17 mouse cellular contexts compared by ENCODE assay signal in the genomic region with DNA sequence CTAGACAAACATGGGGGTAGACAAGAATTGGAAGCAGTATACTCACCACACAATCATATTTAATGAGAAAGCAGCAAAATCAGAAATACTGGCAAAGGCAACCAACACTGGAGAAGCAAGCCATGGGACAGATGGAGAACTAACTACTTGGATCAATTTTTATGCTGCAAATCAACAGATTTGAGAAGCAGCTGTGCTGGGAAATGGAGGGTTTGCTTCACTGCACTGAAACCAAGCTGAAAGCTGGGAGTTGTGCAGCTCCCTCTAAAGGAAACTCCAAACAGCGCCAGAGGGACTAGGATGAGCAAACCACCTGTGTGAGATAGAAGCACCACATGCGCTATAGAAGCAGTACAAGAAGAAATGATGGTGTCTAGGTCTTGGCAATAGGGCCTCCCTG.
A peak's percentile ranks its signal among the peaks of the same experiment; 100 is the strongest.
DNase-seq lines count a peak whose midpoint lies in the region; ATAC-seq and TF ChIP-seq lines count a peak whose summit lies in the region.
"Had no signal": no experiment of that assay in that cellular context is flagged by ENCODE, and none has a peak within 500 bp of the region (broad histone marks: within the 10 kb centered on the region; RNA-seq: fewer than 3 reads in every experiment).

No protein-coding gene starts in this region.

- H3K27me3 ChIP-seq in forebrain, postnatal 0 days (ENCODE audit: insufficient read depth, low read length): no peaks in the 10 kb centered on the region
- H3K27me3 ChIP-seq in lung, postnatal 0 days (replicated peaks; ENCODE audit: insufficient read depth, low read length): no peaks in the 10 kb centered on the region
- H3K27me3 ChIP-seq: midbrain, embryonic 13.5 days had no signal

- no peak for TF ChIP-seq EP300 in lung, postnatal 0 days (IDR thresholded peaks at IDR 0.05)

- intact Hi-C loops in left cerebral cortex, postnatal 14 days (cut with DNase I): no loop called here
- intact Hi-C loops in gastrocnemius, postnatal 14 days (cut with DNase I; ENCODE audit: low total_unique reads): no loop called here

- no peak overlapping the region for H3K4me3 ChIP-seq in forebrain, postnatal 0 days (ENCODE audit: low read depth, low read length)
- no peak overlapping the region for H3K4me3 ChIP-seq in lung, postnatal 0 days (ENCODE audit: low read depth, low read length)
- H3K4me3 ChIP-seq: erythroblast, embryonic 14.5 days; gastrocnemius, adult 2 months; limb, embryonic 10.5 days; midbrain, embryonic 13.5 days had no signal

- no peaks in the 10 kb centered on the region for H3K4me1 ChIP-seq in forebrain, postnatal 0 days (ENCODE audit: insufficient read depth)
- no peaks in the 10 kb centered on the region for H3K4me1 ChIP-seq in lung, postnatal 0 days (ENCODE audit: insufficient read depth, low read depth, low read length)
- H3K4me1 ChIP-seq: limb, embryonic 10.5 days; midbrain, embryonic 13.5 days had no signal

- H3K9me3 ChIP-seq in forebrain, postnatal 0 days (ENCODE audit: low read length): no peaks in the 10 kb centered on the region
- H3K9me3 ChIP-seq in lung, postnatal 0 days (ENCODE audit: low read length): no peaks in the 10 kb centered on the region
- H3K9me3 ChIP-seq: limb, embryonic 10.5 days; midbrain, embryonic 13.5 days had no signal

- WGBS in forebrain, postnatal 0 days: 55% methylated on average over 2 of the region's 2 CpGs
- WGBS in lung, postnatal 0 days: 56% methylated on average over 2 of the region's 2 CpGs

- H3K27ac ChIP-seq in forebrain, postnatal 0 days (ENCODE audit: low read depth, low read length): no peak overlapping the region
- no peak overlapping the region for H3K27ac ChIP-seq in lung, postnatal 0 days (ENCODE audit: low read length)
- H3K27ac ChIP-seq: gastrocnemius, adult 2 months; kidney, postnatal 0 days; limb, embryonic 10.5 days; liver, embryonic 14.5 days; midbrain, embryonic 13.5 days had no signal

- DNase-seq in left cerebral cortex, postnatal 14 days (ENCODE audit: low spot score in 2 of 2): peak; percentile 3
- no peak for DNase-seq in left cerebral cortex, adult 8-10 months (ENCODE audit: low spot score in 2 of 2)
- DNase-seq in brain, adult 2 months (ENCODE audit: low read depth, low spot score): peak; percentile 70
- DNase-seq in forebrain, postnatal 0 days: peak; percentile 85
- peak; percentile 47 to 54 for DNase-seq in layer of hippocampus, postnatal 36 days
- DNase-seq in gastrocnemius, postnatal 14 days: no peak
- no peak for DNase-seq in lung, postnatal 0 days (ENCODE audit: low spot score)
- DNase-seq: cerebellum, adult 2 months; embryo, embryonic 11 days; gastrocnemius, adult 2 months had no signal

- no peak overlapping the region for H3K4me2 ChIP-seq in forebrain, postnatal 0 days (ENCODE audit: low read depth)
- H3K4me2 ChIP-seq in lung, postnatal 0 days (replicated peaks; ENCODE audit: low read depth, low read length): no peak overlapping the region
- H3K4me2 ChIP-seq: heart, embryonic 11.5 days; midbrain, embryonic 13.5 days had no signal

- H3K9ac ChIP-seq in forebrain, postnatal 0 days: no peak overlapping the region
- no peak overlapping the region for H3K9ac ChIP-seq in lung, postnatal 0 days (replicated peaks; ENCODE audit: low read depth)
- H3K9ac ChIP-seq: liver, embryonic 14.5 days; midbrain, embryonic 13.5 days had no signal

- H3K36me3 ChIP-seq in forebrain, postnatal 0 days (ENCODE audit: insufficient read depth): no peaks in the 10 kb centered on the region
- no peaks in the 10 kb centered on the region for H3K36me3 ChIP-seq in lung, postnatal 0 days (ENCODE audit: insufficient read depth, low read length)
- H3K36me3 ChIP-seq: limb, embryonic 10.5 days; midbrain, embryonic 13.5 days had no signal

- TF ChIP-seq CTCF in forebrain, postnatal 0 days (IDR thresholded peaks at IDR 0.05; ENCODE audit: low read depth): peak; percentile 49
- no peak for TF ChIP-seq CTCF in lung, postnatal 0 days (IDR thresholded peaks at IDR 0.05)

- ATAC-seq in forebrain, postnatal 0 days: peak; percentile 91
- ATAC-seq in lung, postnatal 0 days: no peak
- ATAC-seq: intestine, embryonic 16.5 days; midbrain, embryonic 13.5 days had no signal

Comparison
In these comparisons a context has a peak if more than half of its experiments do, and no peak if none do; other contexts are left out.
1. DNase-seq: peak in left cerebral cortex, postnatal 14 days (2 of 2), brain, adult 2 months (single experiment), forebrain, postnatal 0 days (single experiment) and layer of hippocampus, postnatal 36 days (2 of 2); none in left cerebral cortex, adult 8-10 months (0 of 2), gastrocnemius, postnatal 14 days (single experiment) and lung, postnatal 0 days (single experiment).